ENCODE assay signal across 15 mouse cellular contexts in genomic region chr5:147016622-147017021, GRCm38 (mm10).
"Had no signal": no experiment of that assay in that cellular context is flagged by ENCODE, and none has a peak within 500 bp of the region (broad histone marks: within the 10 kb centered on the region; RNA-seq: fewer than 3 reads in every experiment).

No protein-coding gene starts in this region.

- H3K9me3 ChIP-seq: limb, embryonic 12.5 days; liver, embryonic 13.5 days; lung, embryonic 15.5 days; megakaryocyte, embryonic 14.5 days; midbrain, embryonic 12.5 days; neural tube, embryonic 13.5 days had no signal

- H3K4me3 ChIP-seq: layer of hippocampus, adult 2 months; limb, embryonic 12.5 days; liver, embryonic 13.5 days; lung, embryonic 15.5 days; megakaryocyte, embryonic 14.5 days; midbrain, embryonic 12.5 days; neural tube, embryonic 13.5 days had no signal

- H3K4me1 ChIP-seq: limb, embryonic 12.5 days; lung, embryonic 15.5 days had no signal

- ATAC-seq: hindbrain, embryonic 16.5 days; inflammation-experienced regulatory T-cells, adult 6 months; intestine, postnatal 0 days; midbrain, embryonic 16.5 days had no signal

- DNase-seq: liver, embryonic 13.5 days; lung, postnatal 14 days; thymus, adult 2 months; thymus, postnatal 25 days had no signal

- H3K27ac ChIP-seq: layer of hippocampus, adult 2 months; limb, embryonic 12.5 days; liver, embryonic 13.5 days; lung, embryonic 15.5 days; macrophage; midbrain, embryonic 12.5 days; neural tube, embryonic 13.5 days had no signal

- H3K27me3 ChIP-seq: limb, embryonic 12.5 days; liver, embryonic 13.5 days; lung, embryonic 15.5 days; midbrain, embryonic 12.5 days; neural tube, embryonic 13.5 days had no signal

- H3K4me2 ChIP-seq: limb, embryonic 12.5 days; liver, embryonic 13.5 days; lung, embryonic 15.5 days; midbrain, embryonic 12.5 days; neural tube, embryonic 13.5 days had no signal

- H3K9ac ChIP-seq: limb, embryonic 12.5 days; liver, embryonic 13.5 days; lung, embryonic 15.5 days; midbrain, embryonic 12.5 days; neural tube, embryonic 13.5 days had no signal
